Mouse (Mus musculus): ENCODE measurements around the gene Nsmf. TPM values are rescaled to one million over a fixed set of nuclear protein-coding genes. Genes with fewer than 3 reads are reported as not detected.

The Nsmf gene
- polyA plus RNA-seq, 1 experiment from 2014 or later: 134 TPM

- Histone ChIP-seq H3K4me3 (no peak overlapping the region), H3K36me3 (no peaks in the 10 kb centered on the region), H3K9me3 (no peaks in the 10 kb centered on the region), H3K4me2 (no peak overlapping the region), H3K27me3 (no peaks in the 10 kb centered on the region; the same call in 1 of the 2 replicates), H3K9ac (no peak overlapping the region), H3K4me1 (replicated peaks) (no peaks in the 10 kb centered on the region), H3K27ac (replicated peaks) (no peak overlapping the region)
- no peak for ATAC-seq (ENCODE audit: low read depth)
- WGBS: 85% methylated on average over 3 of the region's 3 CpGs
Measured at GRCm38 (mm10) chr2:25088636-25089035, 34.5 kb downstream of the Nsmf start.

GRCm38 (mm10) chr2:25094785-25095108 lies 40.6 kb downstream of the Nsmf start:
- Histone ChIP-seq H3K4me3 (no peak overlapping the region), H3K9ac (0 out of 2 replicates have a peak overlapping the region, but pooled peaks have one; percentile 38), H3K36me3 (no peaks in the 10 kb centered on the region), H3K9me3 (no peaks in the 10 kb centered on the region), H3K27ac (replicated peaks) (no peak overlapping the region), H3K27me3 (peaks cover 15% of the 10 kb centered on the region), H3K4me1 (replicated peaks) (peaks cover 10% of the 10 kb centered on the region), H3K4me2 (peak overlapping the region; percentile 9)
- ATAC-seq (ENCODE audit: low read depth): no peak
- WGBS: 52% methylated on average over 17 of the region's 17 CpGs

GRCm38 (mm10) chr2:25095109-25095850 lies 41.1 kb downstream of the Nsmf start, which contains the start of gene Noxa1:
TSS of gene Noxa1 (minus strand) at chr2:25095149.
- H3K27me3 ChIP-seq: peaks cover 15% of the 10 kb centered on the region
- H3K4me2 ChIP-seq: peak within 1 kb of the TSS; percentile 9
- ATAC-seq (ENCODE audit: low read depth): no peak
- peaks cover 15% of the 10 kb centered on the region for H3K4me1 ChIP-seq (replicated peaks)
- H3K36me3 ChIP-seq: no peaks in the 10 kb centered on the region
- H3K4me3 ChIP-seq: no peak within 1 kb of the TSS
- no peaks in the 10 kb centered on the region for H3K9me3 ChIP-seq
- H3K27ac ChIP-seq (replicated peaks): no peak within 1 kb of the TSS
- 50% methylated on average over 28 of the region's 28 CpGs for WGBS
- 0 out of 2 replicates have a peak within 1 kb of the TSS, but pooled peaks have one; percentile 38 for H3K9ac ChIP-seq

- Histone ChIP-seq H3K36me3 (no peaks in the 10 kb centered on the region), H3K9me3 (no peaks in the 10 kb centered on the region), H3K27me3 (peaks cover 15% of the 10 kb centered on the region), H3K27ac (replicated peaks) (no peak overlapping the region), H3K9ac (no peak overlapping the region), H3K4me2 (no peak overlapping the region), H3K4me1 (replicated peaks) (peaks cover 18% of the 10 kb centered on the region), H3K4me3 (no peak overlapping the region)
- ATAC-seq (ENCODE audit: low read depth): no peak
- WGBS: 77% methylated on average over 3 of the region's 3 CpGs
Measured at GRCm38 (mm10) chr2:25098005-25098615, 44.0 kb downstream of the Nsmf start.

GRCm38 (mm10) chr2:25098956-25099355 lies 44.8 kb downstream of the Nsmf start:
- peak overlapping the region; percentile 35; the same call in 1 of the 2 replicates for H3K9ac ChIP-seq
- H3K27ac ChIP-seq (replicated peaks): no peak overlapping the region
- H3K36me3 ChIP-seq: no peaks in the 10 kb centered on the region
- WGBS: 43% methylated on average over 5 of the region's 5 CpGs
- peaks cover 14% of the 10 kb centered on the region for H3K27me3 ChIP-seq
- no peak overlapping the region for H3K4me2 ChIP-seq
- H3K4me3 ChIP-seq: no peak overlapping the region
- H3K9me3 ChIP-seq: no peaks in the 10 kb centered on the region
- ATAC-seq (ENCODE audit: low read depth): peak; percentile 82; the same call in 1 of the 2 replicates
- H3K4me1 ChIP-seq (replicated peaks): peaks cover 18% of the 10 kb centered on the region

- 0 out of 2 replicates have a peak, but pooled peaks have one; percentile 25 for ATAC-seq (ENCODE audit: low read depth)
- H3K9ac ChIP-seq: no peak overlapping the region
- WGBS: 51% methylated on average over 3 of the region's 3 CpGs
Measured at GRCm38 (mm10) chr2:25099703-25100102, 45.5 kb downstream of the Nsmf start.

GRCm38 (mm10) chr2:25104122-25104521 lies 50.0 kb downstream of the Nsmf start:
- H3K4me1 ChIP-seq (replicated peaks): peaks cover 17% of the 10 kb centered on the region
- H3K27me3 ChIP-seq: no peaks in the 10 kb centered on the region
- H3K27ac ChIP-seq (replicated peaks): no peak overlapping the region
- ATAC-seq (ENCODE audit: low read depth): no peak
- H3K9ac ChIP-seq: no peak overlapping the region
- H3K36me3 ChIP-seq: no peaks in the 10 kb centered on the region
- H3K9me3 ChIP-seq: no peaks in the 10 kb centered on the region
- H3K4me2 ChIP-seq: no peak overlapping the region
- H3K4me3 ChIP-seq: no peak overlapping the region
- 92% methylated on average over 2 of the region's 2 CpGs for WGBS

More at GRCm38 (mm10) chr2:25099703-25100102, 45.5 kb downstream of the Nsmf start:
- no peaks in the 10 kb centered on the region for H3K36me3 ChIP-seq
- H3K4me2 ChIP-seq: no peak overlapping the region
- peaks cover 7% of the 10 kb centered on the region; the same call in 1 of the 2 replicates for H3K27me3 ChIP-seq
- H3K27ac ChIP-seq (replicated peaks): 0 out of 2 replicates have a peak overlapping the region, but pooled peaks have one; percentile 18
- no peak overlapping the region for H3K4me3 ChIP-seq
- no peaks in the 10 kb centered on the region for H3K9me3 ChIP-seq
- H3K4me1 ChIP-seq (replicated peaks): peaks cover 18% of the 10 kb centered on the region

GRCm38 (mm10) chr2:25106045-25106444 lies 51.9 kb downstream of the Nsmf start:
- no peaks in the 10 kb centered on the region for H3K27me3 ChIP-seq
- no peak overlapping the region for H3K9ac ChIP-seq
- H3K36me3 ChIP-seq: no peaks in the 10 kb centered on the region
- 79% methylated on average over 3 of the region's 3 CpGs for WGBS
- no peak for ATAC-seq (ENCODE audit: low read depth)
- H3K4me3 ChIP-seq: no peak overlapping the region
- 0 out of 2 replicates have a peak, but pooled peaks cover 6% of the 10 kb centered on the region for H3K4me1 ChIP-seq (replicated peaks)
- H3K4me2 ChIP-seq: no peak overlapping the region
- H3K27ac ChIP-seq (replicated peaks): no peak overlapping the region
- no peaks in the 10 kb centered on the region for H3K9me3 ChIP-seq

- Histone ChIP-seq H3K9ac (no peak overlapping the region), H3K4me2 (no peak overlapping the region), H3K27ac (replicated peaks) (no peak overlapping the region), H3K36me3 (no peaks in the 10 kb centered on the region), H3K27me3 (no peaks in the 10 kb centered on the region), H3K4me3 (no peak overlapping the region), H3K9me3 (no peaks in the 10 kb centered on the region), H3K4me1 (replicated peaks) (peaks cover 6% of the 10 kb centered on the region; the same call in 1 of the 2 replicates)
- peak; percentile 12; the same call in 1 of the 2 replicates for ATAC-seq (ENCODE audit: low read depth)
Measured at GRCm38 (mm10) chr2:25109487-25109886, 55.3 kb downstream of the Nsmf start.

- Histone ChIP-seq H3K4me1 (replicated peaks) (peaks cover 6% of the 10 kb centered on the region; the same call in 1 of the 2 replicates), H3K9me3 (no peaks in the 10 kb centered on the region), H3K36me3 (no peaks in the 10 kb centered on the region), H3K9ac (no peak overlapping the region), H3K4me3 (no peak overlapping the region), H3K4me2 (no peak overlapping the region), H3K27ac (replicated peaks) (0 out of 2 replicates have a peak overlapping the region, but pooled peaks have one; percentile 23), H3K27me3 (no peaks in the 10 kb centered on the region)
- ATAC-seq (ENCODE audit: low read depth): no peak
Measured at GRCm38 (mm10) chr2:25110505-25111183, 56.5 kb downstream of the Nsmf start.

- Histone ChIP-seq H3K27ac (replicated peaks) (peak overlapping the region; percentile 49), H3K4me1 (replicated peaks) (peaks cover 6% of the 10 kb centered on the region; the same call in 1 of the 2 replicates), H3K36me3 (no peaks in the 10 kb centered on the region), H3K27me3 (no peaks in the 10 kb centered on the region), H3K4me3 (no peak overlapping the region), H3K9ac (no peak overlapping the region), H3K9me3 (no peaks in the 10 kb centered on the region), H3K4me2 (no peak overlapping the region)
- WGBS: 59% methylated on average over 9 of the region's 9 CpGs
- ATAC-seq (ENCODE audit: low read depth): no peak
Measured at GRCm38 (mm10) chr2:25111184-25111791, 57.1 kb downstream of the Nsmf start.
